Mouse (Mus musculus): ENCODE measurements at regions not wholly inside any gene's neighbourhood (a gene's known extent, or its start where the extent isn't known, plus 50 kb on each side); places are given as distances from the start of the nearest gene placed in this dataset.
A peak's percentile ranks its signal among the peaks of the same experiment; 100 is the strongest.

DNA sequence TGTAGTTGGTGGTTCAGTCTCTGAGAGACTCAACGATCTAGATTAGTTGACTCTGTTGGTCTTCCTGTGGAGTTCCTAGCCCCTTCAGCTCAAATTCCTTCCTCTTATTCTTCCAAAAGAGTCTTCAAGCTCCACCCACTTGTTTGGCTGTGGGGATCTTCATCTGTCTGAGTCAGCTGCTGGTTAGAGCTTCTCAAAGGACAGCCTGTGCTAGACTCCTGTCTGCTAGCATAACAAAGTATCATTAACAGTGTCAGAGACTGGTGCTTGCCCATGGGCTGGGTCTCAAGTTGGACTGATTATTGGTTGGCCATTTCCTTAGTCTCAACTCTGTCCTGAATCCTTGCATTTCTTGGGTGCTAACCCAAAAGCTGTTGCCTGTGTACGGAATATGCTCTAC is 429.7 kb upstream of the Dab2 start:
- Histone ChIP-seq H3K27me3 (ENCODE audit: control insufficient read depth in 1 of 2, insufficient read depth in 2 of 2, low read length in 2 of 2) (no peaks in the 10 kb centered on the region), H3K79me2 (ENCODE audit: control insufficient read depth, insufficient read depth, low read length, poor library complexity) (no peaks in the 10 kb centered on the region), H3K36me3 (ENCODE audit: control insufficient read depth in 1 of 2, insufficient read depth in 2 of 2, low read length in 2 of 2) (no peaks in the 10 kb centered on the region), H3K4me3 (ENCODE audit: control insufficient read depth in 1 of 2, insufficient read depth in 1 of 2, low read depth in 2 of 2, low read length in 2 of 2) (no peak overlapping the region), H3K9me3 (replicated peaks; ENCODE audit: insufficient read depth, low read length) (no peaks in the 10 kb centered on the region), H3K4me1 (ENCODE audit: control insufficient read depth in 1 of 2, insufficient read depth in 2 of 2, low read length in 2 of 2) (no peaks in the 10 kb centered on the region), H3K9ac (ENCODE audit: control insufficient read depth, low read depth, low read length, poor library complexity, severe bottlenecking) (no peak overlapping the region), H3K27ac (ENCODE audit: control insufficient read depth, low read depth, low read length) (no peak overlapping the region)
- DNase-seq (ENCODE audit: low read depth, low spot score), result no peak
- TF ChIP-seq MEF2A (IDR thresholded peaks at IDR 0.05; ENCODE audit: extremely low read depth, insufficient replicate concordance, low read depth, low read length, poor library complexity, severe bottlenecking) (no peak), ZMIZ1 (IDR thresholded peaks at IDR 0.05; ENCODE audit: low read depth, low read length) (no peak), SIN3A (IDR thresholded peaks at IDR 0.05; ENCODE audit: low read length) (no peak), ZKSCAN1 (IDR thresholded peaks at IDR 0.05; ENCODE audit: low read depth, low read length) (no peak), SMC3 (IDR thresholded peaks at IDR 0.05; ENCODE audit: low read depth, low read length) (no peak), KAT2A (conservative IDR thresholded peaks at IDR 0.05; ENCODE audit: low read depth, low read length) (no peak), POLR2AphosphoS5 (IDR thresholded peaks at IDR 0.05; ENCODE audit: borderline replicate concordance, low read depth, low read length) (no peak), ELF1 (IDR thresholded peaks at IDR 0.05; ENCODE audit: low read depth, low read length) (no peak), POLR2A (IDR thresholded peaks at IDR 0.05; ENCODE audit: control insufficient read depth in 1 of 2, insufficient read depth in 1 of 2, low read depth in 1 of 2, low read length in 2 of 2, poor library complexity in 1 of 2) (no peak), EP300 (IDR thresholded peaks at IDR 0.05; ENCODE audit: low read depth in 1 of 2, low read length in 2 of 2) (no peak), USF2 (IDR thresholded peaks at IDR 0.05; ENCODE audit: borderline replicate concordance in 1 of 2, insufficient read depth in 1 of 2, low read depth in 1 of 2, low read length in 2 of 2) (no peak), NRF1 (IDR thresholded peaks at IDR 0.05; ENCODE audit: insufficient read depth, low read depth, low read length, poor library complexity, severe bottlenecking) (no peak), GABPA (IDR thresholded peaks at IDR 0.05; ENCODE audit: low read depth, low read length) (no peak), ETS1 (IDR thresholded peaks at IDR 0.05; ENCODE audit: low read depth, low read length) (no peak), ZC3H11A (IDR thresholded peaks at IDR 0.05; ENCODE audit: low read depth, low read length) (no peak), RCOR1 (IDR thresholded peaks at IDR 0.05; ENCODE audit: low read depth, low read length) (no peak), CHD2 (IDR thresholded peaks at IDR 0.05; ENCODE audit: low read length) (no peak), NELFE (IDR thresholded peaks at IDR 0.05; ENCODE audit: low read depth, low read length) (no peak), MAX (IDR thresholded peaks at IDR 0.05; ENCODE audit: low read length) (no peak)

DNA sequence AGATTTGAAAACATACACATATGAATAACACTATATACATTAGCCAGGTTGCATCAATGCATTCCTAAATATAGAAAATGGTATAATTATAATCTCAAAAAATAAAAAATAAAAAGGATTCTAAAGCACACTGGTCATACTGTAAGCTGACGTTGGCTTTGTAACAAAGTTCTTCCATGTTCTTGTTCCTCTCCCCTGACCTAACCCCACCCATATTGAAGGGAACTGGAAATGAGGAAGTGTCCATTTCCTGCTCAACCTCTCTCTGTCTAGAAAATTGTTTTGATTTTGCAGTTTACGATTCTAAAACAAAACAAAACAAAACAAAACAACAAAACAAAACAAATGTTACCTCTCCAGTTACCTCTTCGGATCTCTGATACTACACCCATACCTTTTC is 427.5 kb upstream of the Dab2 start:
- no peaks in the 10 kb centered on the region for H3K27me3 ChIP-seq (ENCODE audit: control insufficient read depth in 1 of 2, insufficient read depth in 2 of 2, low read length in 2 of 2)
- H3K4me1 ChIP-seq (ENCODE audit: control insufficient read depth in 1 of 2, insufficient read depth in 2 of 2, low read length in 2 of 2), result no peaks in the 10 kb centered on the region
- H3K79me2 ChIP-seq (ENCODE audit: control insufficient read depth, insufficient read depth, low read length, poor library complexity), result no peaks in the 10 kb centered on the region
- no peaks in the 10 kb centered on the region for H3K9me3 ChIP-seq (replicated peaks; ENCODE audit: insufficient read depth, low read length)
- peak; percentile 19 for DNase-seq (ENCODE audit: low read depth, low spot score)
- TF ChIP-seq ZMIZ1 (IDR thresholded peaks at IDR 0.05; ENCODE audit: low read depth, low read length) (no peak), ELF1 (IDR thresholded peaks at IDR 0.05; ENCODE audit: low read depth, low read length) (no peak), CHD1 (IDR thresholded peaks at IDR 0.05; ENCODE audit: low read depth, low read length) (no peak), JUND (IDR thresholded peaks at IDR 0.05; ENCODE audit: low read depth, low read length) (no peak), EP300 (IDR thresholded peaks at IDR 0.05; ENCODE audit: low read depth in 1 of 2, low read length in 2 of 2) (no peak), TAL1 (IDR thresholded peaks at IDR 0.05; ENCODE audit: low read length) (no peak), MAX (IDR thresholded peaks at IDR 0.05; ENCODE audit: low read length) (no peak), NELFE (IDR thresholded peaks at IDR 0.05; ENCODE audit: low read depth, low read length) (no peak), E2F4 (IDR thresholded peaks at IDR 0.05; ENCODE audit: borderline replicate concordance, low read depth, low read length) (no peak), POLR2A (IDR thresholded peaks at IDR 0.05; ENCODE audit: control insufficient read depth in 1 of 2, insufficient read depth in 1 of 2, low read depth in 1 of 2, low read length in 2 of 2, poor library complexity in 1 of 2) (no peak), ZKSCAN1 (IDR thresholded peaks at IDR 0.05; ENCODE audit: low read depth, low read length) (no peak), ZNF384 (IDR thresholded peaks at IDR 0.05; ENCODE audit: low read depth, low read length) (no peak), MYB (IDR thresholded peaks at IDR 0.05; ENCODE audit: low read depth, low read length) (no peak), RAD21 (IDR thresholded peaks at IDR 0.05; ENCODE audit: low read depth, low read length) (no peak), GATA1 (IDR thresholded peaks at IDR 0.05; ENCODE audit: low read depth, low read length) (no peak), MAZ (IDR thresholded peaks at IDR 0.05; ENCODE audit: low read depth, low read length) (no peak), ZC3H11A (IDR thresholded peaks at IDR 0.05; ENCODE audit: low read depth, low read length) (no peak)
- no peaks in the 10 kb centered on the region for H3K36me3 ChIP-seq (ENCODE audit: control insufficient read depth in 1 of 2, insufficient read depth in 2 of 2, low read length in 2 of 2)
- no peak overlapping the region for H3K4me3 ChIP-seq (ENCODE audit: control insufficient read depth in 1 of 2, insufficient read depth in 1 of 2, low read depth in 2 of 2, low read length in 2 of 2)
- no peak overlapping the region for H3K27ac ChIP-seq (ENCODE audit: control insufficient read depth, low read depth, low read length)
- H3K9ac ChIP-seq (ENCODE audit: control insufficient read depth, low read depth, low read length, poor library complexity, severe bottlenecking), result no peak overlapping the region

Measured in MEL (cell line).